Mouse (Mus musculus) right cerebral cortex, postnatal 4 days (tissue): ENCODE measurements around the gene Ect2l.
"Not testable (repeated sequence)": the region's sequence is repeated elsewhere in the genome, so short reads cannot be mapped to it uniquely, and the experiment has no call there.

ENCODE experiments used
- DNase-seq: peaks from one replicate; pipeline ENCODE4 v3.0.0-alpha.2; 2022

Gene Ect2l

DNA sequence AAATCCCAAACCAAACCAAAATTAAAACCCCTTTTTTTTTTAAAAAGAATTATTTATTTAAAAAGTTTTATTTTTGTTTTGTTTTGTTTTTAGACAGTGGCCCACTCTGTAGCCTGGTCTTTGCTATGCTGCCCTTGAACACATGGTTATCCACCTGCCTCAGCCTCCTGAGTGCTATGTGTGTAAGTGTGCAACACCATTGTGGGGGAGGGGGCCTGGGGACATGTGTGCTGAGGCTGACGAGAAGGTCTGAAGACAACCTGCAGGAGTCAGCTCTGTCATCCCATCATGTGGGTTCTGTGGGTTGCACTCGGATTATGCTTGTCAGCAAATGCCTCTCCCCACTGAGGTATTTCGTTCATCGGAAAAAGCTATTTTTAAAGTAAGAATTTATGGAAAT is 21.2 kb downstream of the Ect2l start:
- no peak for DNase-seq

DNA sequence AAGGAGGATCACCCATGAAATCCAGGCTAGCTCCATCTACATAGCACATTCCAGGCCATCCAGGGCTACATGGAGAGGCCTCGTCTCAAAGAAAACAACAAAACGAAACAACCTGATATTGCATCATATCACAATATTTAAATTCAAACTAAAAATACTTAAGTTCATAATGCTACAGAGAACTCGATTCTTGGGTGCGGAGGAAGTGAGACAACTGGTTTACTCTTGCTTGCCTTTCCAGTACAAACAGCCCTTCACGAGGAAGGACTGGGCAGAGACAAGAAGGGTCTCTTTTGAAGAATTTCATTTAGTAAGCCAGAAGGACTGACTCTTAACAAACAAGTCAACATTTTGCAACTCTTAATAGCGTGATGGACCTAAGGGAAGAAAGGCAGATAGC is 22.1 kb downstream of the Ect2l start:
- DNase-seq = no peak

DNA sequence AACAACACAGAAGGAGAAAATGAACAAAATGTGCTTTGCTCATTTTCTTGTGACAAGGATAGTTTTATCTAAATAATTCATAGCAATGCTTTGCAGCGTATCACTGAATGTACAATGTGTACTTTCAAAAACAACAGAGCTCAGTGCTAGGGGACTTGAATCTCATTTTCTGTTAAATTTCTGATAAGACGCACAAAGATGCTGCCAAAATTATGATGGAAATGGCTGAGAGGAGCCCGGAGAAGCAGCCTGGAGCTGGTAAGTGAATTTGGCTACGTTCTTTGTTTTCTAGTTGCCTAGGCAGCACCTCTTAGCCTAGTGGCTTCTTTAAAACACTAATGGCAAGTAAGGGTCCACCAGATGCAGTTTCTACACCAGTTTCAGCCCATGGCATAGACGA is 28.4 kb downstream of the Ect2l start:
- DNase-seq = no peak

DNA sequence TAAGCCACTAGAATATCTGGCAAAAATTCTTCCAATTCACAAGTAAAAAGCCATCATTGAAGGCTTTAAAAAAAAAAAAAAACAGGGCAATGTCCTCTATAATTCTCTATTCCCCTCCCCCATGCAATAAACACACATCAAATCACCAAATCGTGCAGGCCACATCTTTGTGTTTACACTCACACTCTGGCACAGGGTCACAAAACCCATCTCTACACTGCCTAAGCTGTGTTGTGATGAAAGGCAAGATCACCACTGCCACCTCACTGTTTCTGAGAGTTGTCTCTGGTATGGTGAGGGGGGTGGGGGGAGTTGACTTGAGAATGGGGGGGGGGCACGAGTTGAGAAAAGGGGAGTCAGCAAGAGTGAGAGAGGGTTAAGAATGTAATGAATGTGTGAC is 33.4 kb downstream of the Ect2l start:
- DNase-seq = no peak

DNA sequence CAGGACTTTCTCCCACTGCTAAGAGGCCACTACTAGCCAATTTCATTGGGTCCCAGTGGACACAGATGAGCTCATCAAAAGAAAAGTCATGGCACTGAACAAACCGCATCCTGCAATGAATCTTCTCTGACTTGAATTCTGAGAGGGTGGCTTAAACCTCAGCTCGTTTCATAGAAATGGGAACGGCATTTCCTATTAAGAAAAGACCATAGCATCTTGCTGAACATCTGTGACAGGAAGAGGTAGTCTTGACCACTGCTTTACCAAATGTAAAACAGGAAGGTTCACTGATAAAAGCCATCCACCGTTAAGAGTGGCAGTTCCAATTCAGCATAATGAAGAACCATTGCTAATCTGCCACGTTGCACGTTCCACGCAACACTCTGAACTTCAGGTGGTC is 34.0 kb downstream of the Ect2l start:
- DNase-seq = no peak

DNA sequence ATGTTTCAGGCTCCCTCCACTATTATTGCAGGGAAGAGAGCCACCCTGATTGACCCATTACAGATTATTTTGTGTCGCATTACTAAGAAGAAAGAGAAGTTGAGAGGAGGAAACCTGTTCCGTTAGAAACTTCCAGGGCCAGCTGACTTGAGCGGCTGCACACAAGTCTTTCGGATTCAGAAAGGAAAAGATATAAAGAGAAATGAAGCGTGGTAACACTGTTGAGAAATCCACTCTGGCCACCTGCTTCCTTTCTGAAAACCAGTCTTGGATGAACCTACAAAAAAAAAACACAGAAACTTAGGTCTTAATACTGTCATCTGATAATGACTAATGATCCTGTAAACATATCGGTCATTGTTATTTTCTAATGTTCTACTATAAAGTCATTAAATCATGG is 35.6 kb downstream of the Ect2l start:
- DNase-seq = no peak

DNA sequence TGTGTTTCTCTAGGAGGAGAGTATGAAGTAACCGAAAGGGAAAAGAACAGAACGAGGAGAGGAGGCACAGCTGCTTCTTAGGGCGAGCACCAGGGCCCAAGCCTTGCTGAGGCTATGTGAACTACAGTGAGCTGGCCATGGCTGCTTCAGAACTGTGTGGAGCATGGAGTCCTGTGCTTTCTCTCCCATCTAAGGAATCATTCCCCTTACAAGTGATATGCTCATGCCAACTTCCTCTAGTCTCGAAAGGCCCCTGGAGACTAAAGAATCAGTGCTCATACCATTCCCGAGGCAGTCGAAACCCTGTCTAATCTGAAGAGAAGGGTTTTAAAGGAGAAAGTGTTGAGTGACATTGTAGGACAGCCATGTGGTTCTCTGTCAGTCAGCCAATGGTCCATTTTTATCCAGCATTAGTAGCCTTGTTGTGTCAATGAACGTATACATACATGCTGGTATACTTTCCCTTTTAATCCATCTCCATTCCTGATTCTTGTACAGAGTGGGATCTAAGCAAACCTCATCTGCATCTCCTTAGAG is 48.2 kb downstream of the Ect2l start:
- DNase-seq = no peak

DNA sequence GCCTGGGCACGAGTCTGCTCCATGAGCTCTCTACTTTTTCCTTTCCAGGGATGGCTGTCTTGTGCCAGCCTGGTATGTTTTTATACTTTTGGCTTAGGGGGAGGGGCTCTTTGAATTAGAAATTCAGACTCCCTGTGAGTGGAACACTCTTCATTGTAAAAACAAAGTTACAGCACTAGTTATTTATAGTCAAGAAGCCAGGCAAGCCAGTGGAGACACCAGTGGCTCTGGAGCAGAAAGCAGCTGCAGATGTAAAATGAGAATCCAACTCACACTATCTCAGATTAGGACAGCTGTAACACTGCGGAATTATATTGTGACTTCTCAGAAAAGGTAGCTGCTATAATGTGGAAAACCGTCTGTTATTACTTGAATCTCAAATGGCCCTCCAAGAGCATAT is 63.5 kb downstream of the Ect2l start:
- no peak for DNase-seq

DNA sequence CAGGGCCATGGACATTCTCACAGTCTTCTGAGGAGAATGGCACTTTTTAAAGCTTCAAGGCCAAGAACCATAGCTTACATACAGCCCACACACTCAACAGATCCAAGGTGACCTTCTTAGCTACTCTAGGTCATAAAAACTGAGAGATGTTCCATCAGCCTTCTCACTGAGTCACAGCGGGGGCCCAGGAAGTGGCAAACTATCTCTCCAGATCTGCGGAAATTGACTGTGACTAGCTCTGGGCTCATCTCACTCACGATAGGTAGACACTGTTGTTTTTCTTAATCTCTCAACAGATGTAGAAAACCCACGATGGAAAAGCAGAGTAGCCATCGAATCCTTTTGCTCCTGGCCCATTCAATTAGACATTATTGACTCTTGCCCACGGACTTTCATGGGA is 68.5 kb downstream of the Ect2l start:
- no peak for DNase-seq

DNA sequence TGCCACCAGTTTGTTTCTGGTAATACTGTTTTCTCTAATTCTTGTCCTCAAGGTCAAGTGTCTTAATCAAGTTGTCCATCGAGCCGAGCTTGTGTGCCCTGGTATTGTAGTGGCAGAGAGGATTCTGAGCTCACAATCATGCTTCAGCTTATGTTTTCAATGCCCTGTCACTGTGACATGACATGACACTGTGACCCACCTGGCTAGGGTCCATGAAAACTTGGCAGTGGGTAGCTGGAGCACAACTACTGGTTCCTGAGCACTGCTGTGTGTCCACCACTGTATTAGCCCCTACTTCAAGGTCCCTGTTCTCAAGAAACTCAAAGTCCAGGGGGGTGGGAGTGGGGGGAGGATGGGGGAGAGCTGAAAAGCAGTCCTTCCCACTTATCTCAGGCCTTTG is 69.3 kb downstream of the Ect2l start:
- no peak for DNase-seq

DNA sequence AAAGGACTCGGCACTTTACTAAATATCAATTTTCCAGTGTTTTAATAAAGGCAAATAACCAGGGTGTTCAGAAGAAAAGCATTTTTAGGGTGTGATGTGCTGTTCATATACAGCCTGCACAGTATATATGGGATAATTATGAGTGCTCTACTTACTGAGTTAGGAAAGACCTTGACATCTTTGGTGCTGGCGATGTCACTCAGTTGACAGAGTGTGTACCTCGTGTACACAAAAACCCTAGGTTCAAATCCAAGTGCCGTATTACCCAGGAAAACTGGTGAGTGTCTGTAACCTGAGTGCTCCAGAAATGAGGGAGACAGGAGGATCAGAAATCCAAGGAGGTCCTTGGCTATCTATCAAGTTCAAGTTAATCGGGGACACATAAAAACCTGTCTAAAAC is 71.1 kb downstream of the Ect2l start:
- DNase-seq = no peak

DNA sequence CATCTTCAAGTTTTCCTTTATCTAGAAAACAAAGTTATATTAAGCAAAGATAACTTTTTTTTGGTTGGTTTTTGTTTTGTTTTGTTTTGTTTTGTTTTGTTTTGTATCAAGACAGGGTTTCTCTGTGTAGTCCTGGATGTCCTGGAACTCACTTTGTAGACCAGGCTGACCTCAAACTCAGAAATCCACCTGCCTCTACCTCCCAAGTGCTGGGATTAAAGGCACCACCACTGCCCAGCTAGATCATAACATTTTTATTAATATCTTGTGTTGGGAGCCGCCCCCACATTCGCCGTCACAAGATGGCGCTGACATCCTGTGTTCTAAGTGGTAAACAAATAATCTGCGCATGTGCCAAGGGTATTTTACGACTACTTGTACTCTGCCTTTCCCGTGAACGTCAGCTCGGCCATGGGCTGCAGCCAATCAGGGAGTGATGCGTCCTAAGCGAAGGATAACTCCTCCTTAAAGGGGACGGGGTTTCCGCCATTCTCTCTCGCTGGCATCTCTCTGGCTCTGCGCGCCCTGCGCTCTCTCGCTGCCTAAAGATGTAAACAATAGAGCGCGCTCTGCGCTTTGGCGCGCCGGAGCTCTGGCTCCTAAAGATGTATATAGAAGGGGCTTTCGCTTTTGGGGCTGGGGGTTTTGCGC is 71.7 kb downstream of the Ect2l start:
- not testable (repeated sequence) for DNase-seq

DNA sequence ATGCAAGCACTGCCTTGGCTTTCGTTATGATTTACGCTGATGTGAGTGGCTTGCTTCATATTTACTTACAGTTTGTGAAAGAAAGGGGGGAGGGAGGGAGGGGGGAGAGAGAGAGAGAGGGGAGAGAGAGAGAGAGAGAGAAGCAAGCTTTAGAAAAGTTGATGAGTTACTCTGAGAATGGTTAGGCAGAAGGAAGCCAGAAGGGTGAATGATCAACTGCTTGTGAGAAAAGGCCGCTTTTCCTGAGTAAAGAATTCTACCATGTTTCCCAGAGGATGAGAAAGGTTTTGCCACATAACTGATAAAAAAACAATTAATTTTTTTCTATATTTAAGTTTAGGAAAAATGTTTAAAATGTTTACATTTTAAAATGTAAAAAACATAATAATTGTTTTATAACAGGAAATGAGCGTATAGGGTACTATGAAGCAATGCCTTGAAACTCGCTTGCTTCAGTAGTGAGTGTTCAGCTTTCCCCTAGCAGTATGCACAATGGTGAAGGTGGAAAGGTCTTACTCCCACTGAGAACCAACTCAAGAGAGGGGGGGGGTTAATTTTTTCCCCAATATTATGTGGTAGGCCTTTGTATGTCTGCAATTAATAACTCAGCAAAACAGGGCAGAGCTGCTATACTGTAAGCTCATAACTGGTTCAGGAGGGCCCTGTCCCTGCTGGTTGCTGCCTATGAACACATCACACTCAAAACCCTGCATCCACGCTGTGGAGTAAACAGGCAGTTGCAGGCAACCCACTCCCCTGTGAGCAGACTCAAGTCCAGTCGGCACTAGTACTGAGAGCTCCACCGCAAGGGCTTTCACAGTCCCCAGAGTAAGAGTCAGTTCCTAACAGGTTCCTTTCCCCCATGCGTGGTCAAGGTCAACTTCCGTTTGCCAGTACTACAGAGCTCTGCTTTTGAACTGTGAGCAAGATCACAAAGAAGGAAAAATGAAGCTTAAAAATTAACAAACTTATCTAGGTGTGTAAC is 78.7 kb downstream of the Ect2l start:
- no peak for DNase-seq

DNA sequence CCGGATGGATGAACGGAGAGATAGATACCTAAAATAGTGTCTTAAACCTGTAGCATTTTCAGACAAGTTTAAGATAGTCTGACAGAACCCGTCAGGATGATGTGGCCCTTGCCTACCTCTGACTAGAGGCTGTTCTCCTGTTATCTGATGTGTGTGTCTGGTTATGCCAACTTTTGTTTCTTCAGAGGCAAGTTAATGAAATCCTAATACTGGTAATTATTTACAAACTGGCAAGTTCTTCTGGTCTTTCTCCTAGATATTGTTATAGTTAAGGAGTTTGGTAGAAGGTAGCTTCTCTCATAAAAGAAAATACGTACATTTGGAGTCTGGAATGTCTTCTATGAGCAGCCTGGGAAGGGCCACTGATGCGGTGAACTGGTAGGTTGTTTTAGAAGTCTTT is 80.4 kb downstream of the Ect2l start:
- no peak for DNase-seq

DNA sequence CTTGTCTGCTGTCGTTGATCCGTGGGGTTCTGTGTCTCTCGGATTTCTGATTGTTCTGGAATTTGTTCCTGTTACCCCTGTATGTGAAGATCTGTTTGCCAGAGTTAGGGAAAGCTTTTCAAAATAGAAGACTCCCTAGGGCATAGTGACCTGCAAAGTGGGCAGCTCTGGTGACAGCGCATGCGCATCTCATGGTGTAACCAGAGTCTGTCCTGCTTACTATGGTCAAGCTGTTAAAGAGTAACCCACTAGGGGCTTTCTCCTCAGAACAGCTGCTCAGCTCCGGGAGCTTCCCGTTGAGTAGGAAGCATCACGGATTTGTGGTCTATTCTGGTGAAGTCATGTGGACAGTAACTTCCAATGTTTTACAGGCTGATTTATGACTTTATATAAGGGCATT is 92.4 kb downstream of the Ect2l start:
- no peak for DNase-seq

DNA sequence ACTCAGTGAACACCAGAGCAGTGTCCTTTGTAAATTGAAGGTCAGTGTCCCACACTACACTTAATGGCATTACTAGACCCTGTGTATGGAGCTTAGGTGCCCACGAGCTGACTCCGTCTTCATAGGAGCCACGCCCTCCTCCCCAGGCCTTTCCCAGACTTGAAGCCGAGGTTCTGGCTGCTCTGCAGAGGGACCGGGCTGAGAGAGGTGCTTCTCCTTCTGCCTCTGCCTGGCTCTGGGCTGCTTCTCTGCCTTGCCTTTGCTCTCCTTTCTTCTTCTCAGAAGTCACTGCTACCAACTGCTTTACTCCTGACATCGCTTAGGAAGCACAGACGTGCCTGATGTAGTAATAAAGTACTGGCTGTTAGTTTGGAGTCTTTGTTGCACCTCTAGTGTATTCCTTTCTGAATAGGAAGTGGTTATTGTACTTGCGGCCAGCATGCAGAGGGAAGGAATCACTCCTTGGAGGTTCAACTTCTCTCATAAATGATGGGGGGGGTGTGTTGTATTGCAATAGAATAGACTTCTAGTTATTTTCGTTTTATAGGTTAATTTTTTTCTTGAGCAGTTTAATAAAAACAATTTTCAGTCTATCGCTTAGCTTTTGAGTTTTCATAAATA is 97.1 kb downstream of the Ect2l start:
- DNase-seq = no peak

DNA sequence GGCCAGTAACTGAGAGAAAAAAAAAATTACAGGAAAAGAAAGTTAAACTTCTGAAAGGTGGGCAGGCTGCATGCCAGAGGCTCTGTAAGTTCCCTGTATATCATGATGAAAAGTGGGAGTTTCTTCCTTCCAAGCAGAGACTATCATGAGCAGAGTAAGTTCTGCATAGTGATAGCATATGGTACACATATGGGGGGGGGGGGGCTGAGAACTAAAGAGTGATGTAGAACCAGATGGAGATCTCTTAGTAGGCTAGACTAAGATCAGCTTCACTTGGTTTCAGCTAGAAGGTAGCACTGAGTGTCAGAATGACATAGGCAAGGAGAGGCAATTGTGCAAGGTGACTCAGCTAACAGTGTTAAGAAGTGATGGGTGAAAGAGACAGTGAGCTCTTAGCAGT is 99.8 kb downstream of the Ect2l start:
- DNase-seq = no peak

DNA sequence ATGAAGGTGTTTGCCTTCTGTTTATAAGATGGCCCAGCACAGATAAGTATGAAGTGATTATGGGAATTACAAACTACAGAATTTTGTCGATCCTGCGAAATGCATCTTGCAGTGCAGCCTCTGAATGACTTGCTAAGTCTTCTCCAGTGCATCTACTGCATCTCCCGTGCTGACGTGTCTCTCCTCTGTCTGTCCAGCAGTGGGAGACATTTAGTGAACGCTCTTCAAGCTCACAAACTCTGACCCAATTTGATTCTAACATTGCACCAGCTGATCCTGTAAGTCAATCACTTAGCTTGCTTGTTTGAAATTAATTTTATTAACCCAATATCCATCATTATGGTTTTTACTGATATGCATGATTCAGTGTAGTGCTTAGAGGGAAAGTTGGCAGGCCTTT is 103.2 kb downstream of the Ect2l start:
- DNase-seq = no peak

DNA sequence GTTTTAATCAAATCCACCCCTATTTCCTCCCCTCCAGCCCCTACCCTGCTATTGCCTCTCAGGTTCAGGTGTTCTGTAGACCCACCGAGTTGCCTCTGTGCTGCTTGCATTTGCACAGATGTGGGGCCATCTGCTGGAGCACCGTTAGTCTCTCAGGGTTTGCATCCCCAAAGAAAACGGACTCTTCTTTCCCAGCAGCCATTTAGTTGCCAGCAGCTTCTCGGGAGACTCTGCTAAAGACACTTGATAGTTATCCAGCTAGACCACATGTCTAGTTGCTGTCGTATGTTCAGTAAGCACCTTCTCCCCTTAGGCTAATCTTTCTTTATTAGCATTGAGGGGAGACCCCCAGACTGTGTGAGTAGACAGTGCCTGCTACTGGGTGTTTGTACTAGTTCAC is 108.5 kb downstream of the Ect2l start:
- no peak for DNase-seq

DNA sequence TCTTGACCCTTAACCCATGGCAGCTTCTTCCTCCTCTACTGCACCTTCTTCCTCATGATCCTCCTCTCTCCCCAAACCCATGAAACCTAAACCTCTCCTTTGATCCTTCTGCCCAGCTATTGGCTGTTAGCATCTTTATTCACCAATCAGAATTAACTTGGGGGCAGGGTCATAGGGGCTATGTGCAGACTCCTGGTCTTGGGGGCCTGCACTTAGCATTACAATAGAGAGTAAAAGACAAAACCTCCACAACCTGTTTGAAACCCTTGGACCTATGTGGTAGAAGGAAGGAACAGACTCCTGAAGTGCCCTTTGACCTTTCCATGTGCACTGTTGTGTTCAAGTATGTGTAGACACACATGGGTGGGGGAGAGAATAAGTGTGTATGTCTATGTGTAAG is 120.0 kb downstream of the Ect2l start:
- DNase-seq = no peak

DNA sequence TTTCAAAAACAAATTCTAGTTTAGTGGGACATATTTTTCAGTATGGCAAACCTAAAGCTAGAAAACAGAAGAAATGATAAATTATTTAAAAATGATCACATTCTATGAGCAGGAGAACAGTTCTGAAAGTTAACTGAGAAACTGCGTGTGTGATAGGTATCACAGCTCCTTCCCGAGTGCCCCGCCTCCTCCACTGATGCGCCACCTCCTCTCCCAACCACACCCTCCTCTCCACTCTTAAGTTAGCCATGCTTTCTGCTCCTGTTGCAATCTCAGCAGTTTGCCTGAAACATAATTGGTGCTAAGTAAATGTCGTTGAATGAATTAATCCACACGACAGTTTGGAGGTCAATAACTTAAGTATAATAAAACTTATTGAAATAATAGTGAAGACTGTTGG is 127.9 kb downstream of the Ect2l start:
- no peak for DNase-seq

DNA sequence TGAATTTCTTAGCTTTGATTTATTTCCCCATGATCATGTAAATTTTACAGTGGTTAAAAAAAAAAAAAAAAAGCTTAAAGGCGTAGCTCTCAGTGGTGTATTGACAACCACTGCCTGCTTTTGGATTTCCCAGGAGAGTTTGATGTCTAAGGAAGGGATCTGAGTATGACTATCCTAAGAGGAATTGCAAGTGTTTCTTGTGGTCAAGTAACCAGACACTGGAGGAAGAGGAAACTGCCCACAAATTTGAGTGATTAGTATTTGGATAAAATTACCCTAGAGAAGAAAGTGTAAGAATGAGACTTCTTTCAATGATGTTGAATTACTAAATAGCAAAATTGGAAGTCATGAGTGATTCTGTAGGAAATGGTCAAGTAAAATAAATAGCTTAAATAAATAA is 129.2 kb downstream of the Ect2l start:
- no peak for DNase-seq
